Mouse (Mus musculus): Measurements from ENCODE around the gene Nxpe3.
"Not testable (repeated sequence)": the region's sequence is repeated elsewhere in the genome, so short reads cannot be mapped to it uniquely, and the experiment has no call there.

The Nxpe3 gene

GRCm38 (mm10) chr16:55838129-55838509 is 57.0 kb downstream of the Nxpe3 start:
- DNase-seq (ENCODE audit: low read depth, low spot score), result no peak

- not testable (repeated sequence) for DNase-seq (ENCODE audit: low read depth, low spot score)
These were observed 57.4 kb downstream of the Nxpe3 start for GRCm38 (mm10) chr16:55837653-55838052.

- no peak for DNase-seq (ENCODE audit: low read depth, low spot score)
These were observed 57.9 kb downstream of the Nxpe3 start for GRCm38 (mm10) chr16:55837168-55837567.

GRCm38 (mm10) chr16:55835798-55836197 is 59.3 kb downstream of the Nxpe3 start:
- peak; percentile 75 for DNase-seq (ENCODE audit: low read depth, low spot score)

GRCm38 (mm10) chr16:55832617-55833016 is 62.5 kb downstream of the Nxpe3 start:
- DNase-seq (ENCODE audit: low read depth, low spot score), result no peak

- no peak for DNase-seq (ENCODE audit: low read depth, low spot score)
These were observed 63.0 kb downstream of the Nxpe3 start for GRCm38 (mm10) chr16:55832040-55832439.

- DNase-seq (ENCODE audit: low read depth, low spot score), result no peak
These were observed 63.6 kb downstream of the Nxpe3 start for GRCm38 (mm10) chr16:55831451-55831850.

- no peak for DNase-seq (ENCODE audit: low read depth, low spot score)
These were observed 71.5 kb downstream of the Nxpe3 start for GRCm38 (mm10) chr16:55823398-55824155.

- no peak for DNase-seq (ENCODE audit: low read depth, low spot score)
These were observed 72.2 kb downstream of the Nxpe3 start for GRCm38 (mm10) chr16:55822741-55823397.

- peak; percentile 95 for DNase-seq (ENCODE audit: low read depth, low spot score)
These were observed 72.9 kb downstream of the Nxpe3 start for GRCm38 (mm10) chr16:55821997-55822740.

- no peak for DNase-seq (ENCODE audit: low read depth, low spot score)
These were observed 73.5 kb downstream of the Nxpe3 start for GRCm38 (mm10) chr16:55821571-55821981.

- DNase-seq (ENCODE audit: low read depth, low spot score), result peak; percentile 54
These were observed 74.0 kb downstream of the Nxpe3 start for GRCm38 (mm10) chr16:55820916-55821570.

GRCm38 (mm10) chr16:55820161-55820915 is 74.7 kb downstream of the Nxpe3 start:
- no peak for DNase-seq (ENCODE audit: low read depth, low spot score)

- no peak for DNase-seq (ENCODE audit: low read depth, low spot score)
These were observed 75.8 kb downstream of the Nxpe3 start for GRCm38 (mm10) chr16:55819186-55819861.

- no peak for DNase-seq (ENCODE audit: low read depth, low spot score)
These were observed 77.2 kb downstream of the Nxpe3 start for GRCm38 (mm10) chr16:55817717-55818515.

GRCm38 (mm10) chr16:55816202-55816941 is 78.7 kb downstream of the Nxpe3 start:
- DNase-seq (ENCODE audit: low read depth, low spot score), result no peak

- DNase-seq (ENCODE audit: low read depth, low spot score), result no peak
These were observed 79.6 kb downstream of the Nxpe3 start for GRCm38 (mm10) chr16:55815466-55815865.

- DNase-seq (ENCODE audit: low read depth, low spot score), result no peak
These were observed 80.4 kb downstream of the Nxpe3 start for GRCm38 (mm10) chr16:55814686-55815085.

- DNase-seq (ENCODE audit: low read depth, low spot score), result no peak
These were observed 81.2 kb downstream of the Nxpe3 start for GRCm38 (mm10) chr16:55813916-55814315.
